Mouse (Mus musculus) MN1 (cell line): ENCODE measurements around the gene U2surp.

Source experiments
- DNase-seq: peaks from one replicate; pipeline ENCODE4 v3.0.0-alpha.2; 2016; ENCODE audit warnings: low spot score

Gene U2surp

DNA sequence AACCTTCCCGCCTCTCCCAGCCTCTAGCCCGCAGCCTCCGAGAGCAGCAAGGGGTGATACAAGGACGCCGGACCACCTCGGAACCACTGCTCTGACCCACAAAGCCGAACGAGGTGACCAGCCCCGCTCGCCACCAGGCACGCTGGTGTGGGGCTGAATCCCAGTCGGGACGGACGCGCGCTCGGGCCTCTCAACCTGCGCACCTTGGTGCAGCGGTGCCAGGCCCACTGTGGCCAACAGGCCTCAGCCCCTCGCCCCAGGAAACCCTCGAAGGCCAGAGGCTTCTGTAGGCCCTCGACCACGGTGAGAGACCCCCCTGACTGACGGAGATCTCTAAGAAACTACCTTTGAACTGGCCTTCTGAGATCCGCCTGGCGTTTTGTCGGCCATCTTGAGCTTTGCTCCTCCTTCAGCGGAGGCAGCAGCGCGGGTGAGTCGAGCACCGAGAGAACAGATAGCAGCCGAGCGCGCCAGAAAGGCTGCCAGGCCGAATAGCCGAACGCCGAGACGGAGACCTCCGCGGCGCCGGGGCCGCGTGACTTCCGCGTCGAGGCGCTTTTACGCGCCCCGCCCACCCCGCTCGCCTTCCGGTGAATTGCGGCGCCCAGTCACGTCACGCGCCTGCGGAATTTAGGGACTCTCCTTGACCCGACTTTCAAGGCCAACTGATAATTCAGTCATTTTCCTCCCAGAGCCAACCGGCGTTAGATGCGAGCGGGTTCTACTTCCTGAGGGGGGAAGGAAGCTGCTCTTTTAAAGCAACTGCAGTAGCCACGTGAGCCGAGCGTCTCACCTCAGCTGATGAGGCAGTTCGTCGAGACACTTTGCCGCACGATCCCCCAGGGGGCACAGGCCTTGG lies at the start of gene U2surp:
TSS of gene U2surp (minus strand) at position 525 of the 859 bp plus-strand sequence.
- DNase-seq: peak; percentile 96

DNA sequence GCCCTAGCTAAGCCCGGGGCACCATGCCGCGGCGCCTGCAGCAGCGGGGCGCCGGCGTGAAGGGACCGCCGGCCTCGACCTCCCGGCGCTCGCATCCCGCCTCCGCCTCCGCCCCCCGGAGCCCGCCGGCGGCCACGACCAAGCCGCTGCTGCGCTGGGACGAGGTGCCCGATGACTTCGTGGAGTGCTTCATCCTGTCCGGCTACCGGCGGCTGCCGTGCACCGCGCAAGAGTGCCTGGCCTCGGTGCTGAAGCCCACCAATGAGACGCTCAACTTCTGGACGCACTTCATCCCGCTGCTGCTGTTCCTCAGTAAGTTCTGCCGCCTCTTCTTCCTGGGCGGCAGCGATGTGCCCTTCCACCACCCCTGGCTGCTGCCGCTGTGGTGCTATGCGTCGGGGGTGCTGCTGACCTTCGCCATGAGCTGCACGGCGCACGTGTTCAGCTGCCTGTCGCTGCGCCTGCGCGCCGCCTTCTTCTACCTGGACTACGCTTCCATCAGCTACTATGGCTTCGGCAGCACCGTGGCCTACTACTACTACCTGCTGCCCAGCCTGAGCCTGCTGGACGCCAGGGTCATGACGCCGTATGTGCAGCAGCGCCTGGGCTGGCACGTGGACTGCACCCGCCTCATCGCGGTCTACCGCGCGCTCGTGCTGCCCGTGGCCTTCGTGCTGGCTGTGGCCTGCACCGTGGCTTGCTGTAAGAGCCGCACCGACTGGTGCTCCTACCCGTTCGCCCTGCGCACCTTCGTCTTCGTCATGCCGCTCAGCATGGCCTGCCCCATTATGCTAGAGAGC lies 48.3 kb upstream of the U2surp start:
- DNase-seq: no peak

DNA sequence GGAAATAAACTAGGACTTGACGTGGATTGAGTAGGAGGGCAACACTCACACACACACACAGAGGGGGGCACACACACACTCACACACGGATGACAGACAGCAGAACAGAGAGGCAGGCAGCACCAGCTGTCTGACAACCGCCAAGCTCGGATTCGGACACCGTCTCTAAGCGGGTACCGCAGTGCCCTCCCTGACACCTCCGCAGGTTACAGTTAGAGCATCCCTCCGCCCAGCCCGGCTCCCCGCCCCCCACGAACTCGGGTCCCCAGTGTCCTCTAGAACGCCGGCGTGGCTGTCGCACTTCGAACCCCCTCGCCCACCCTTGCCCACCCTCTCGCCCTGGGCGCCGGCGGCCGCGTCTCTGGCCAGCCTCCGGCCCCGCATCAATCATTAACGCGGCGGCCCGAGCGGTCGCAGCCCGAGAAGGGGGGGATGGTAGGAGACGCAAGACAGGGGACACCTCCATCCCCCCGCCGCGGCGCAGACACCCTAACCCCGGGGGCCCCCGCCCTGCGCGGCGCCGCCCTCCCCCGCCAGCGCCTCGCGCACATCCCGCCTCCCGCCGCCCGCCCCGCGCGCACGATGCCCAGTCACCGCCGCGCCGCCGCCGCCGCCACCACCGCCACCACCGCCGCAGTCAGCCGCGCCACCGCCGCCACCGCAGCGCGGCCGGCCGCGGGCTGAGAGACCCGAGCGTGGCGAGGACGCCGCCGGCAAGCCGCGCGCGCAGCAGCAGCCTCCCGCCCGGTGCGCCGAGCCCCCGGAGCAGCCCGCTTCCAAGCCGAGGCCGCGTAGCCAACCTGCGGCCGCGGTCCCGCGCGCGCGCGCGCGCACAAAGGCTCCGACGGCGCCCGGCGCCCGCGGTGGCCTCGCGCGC lies 47.5 kb upstream of the U2surp start, which contains the start of gene Paqr9:
TSS of gene Paqr9 (plus strand) at position 599 of the 877 bp plus-strand sequence.
- DNase-seq: no peak

DNA sequence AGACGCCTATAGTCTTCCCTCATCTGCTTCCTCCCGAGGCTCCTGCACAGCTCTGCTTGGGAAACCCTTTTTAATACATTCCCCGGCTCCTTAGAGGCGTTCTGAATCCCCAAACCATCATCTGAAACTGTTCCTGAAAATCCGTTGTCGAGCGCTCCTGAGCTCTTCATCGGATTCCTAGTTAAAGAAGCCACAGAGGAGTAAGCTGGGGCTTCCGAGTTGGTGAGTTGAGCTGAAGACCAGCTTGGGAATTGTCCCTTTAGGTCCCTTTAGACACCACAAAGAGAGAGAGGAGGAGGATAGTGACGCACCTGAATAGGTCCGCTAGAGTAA lies 46.9 kb upstream of the U2surp start:
- DNase-seq: no peak

DNA sequence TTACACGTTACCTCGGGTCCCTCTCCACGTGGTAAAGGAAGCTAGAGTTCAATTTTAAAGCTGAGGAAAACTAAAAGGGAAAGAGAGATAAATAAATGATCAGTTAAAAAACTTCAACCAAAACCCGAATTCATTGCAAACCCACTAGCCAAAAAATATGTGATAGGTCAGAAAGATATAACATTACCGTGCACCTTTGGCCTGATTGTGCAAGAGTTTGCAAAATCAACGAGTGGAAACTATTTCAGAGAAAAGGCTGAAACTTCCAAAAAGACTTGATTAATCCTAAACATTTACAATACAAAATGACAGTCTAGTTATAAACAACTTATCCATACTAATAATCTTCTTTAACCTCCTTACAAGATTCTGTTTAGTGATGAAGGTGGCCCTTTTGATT lies 45.9 kb upstream of the U2surp start:
- no peak for DNase-seq

DNA sequence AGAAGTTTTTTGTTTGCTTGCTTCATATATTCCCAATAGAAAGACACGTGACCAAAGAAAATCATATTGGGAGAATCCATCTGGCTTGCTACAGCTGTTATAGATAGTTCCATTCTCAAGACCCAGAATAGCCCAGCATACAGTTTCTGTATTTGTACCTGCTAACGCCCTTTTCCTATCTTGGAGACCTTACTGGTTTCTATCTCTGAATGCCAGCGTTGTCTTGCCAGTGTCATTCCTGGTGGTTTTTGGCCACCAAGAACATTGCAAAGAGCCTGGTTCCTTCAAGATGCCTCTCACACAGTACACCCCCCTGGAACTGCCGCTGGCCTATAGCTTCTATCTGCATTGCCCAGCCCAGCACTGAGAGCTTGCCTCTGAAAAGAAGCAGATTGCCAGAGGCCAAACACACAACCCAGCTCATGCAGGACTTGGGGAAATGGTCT lies 44.3 kb upstream of the U2surp start:
- DNase-seq: no peak

DNA sequence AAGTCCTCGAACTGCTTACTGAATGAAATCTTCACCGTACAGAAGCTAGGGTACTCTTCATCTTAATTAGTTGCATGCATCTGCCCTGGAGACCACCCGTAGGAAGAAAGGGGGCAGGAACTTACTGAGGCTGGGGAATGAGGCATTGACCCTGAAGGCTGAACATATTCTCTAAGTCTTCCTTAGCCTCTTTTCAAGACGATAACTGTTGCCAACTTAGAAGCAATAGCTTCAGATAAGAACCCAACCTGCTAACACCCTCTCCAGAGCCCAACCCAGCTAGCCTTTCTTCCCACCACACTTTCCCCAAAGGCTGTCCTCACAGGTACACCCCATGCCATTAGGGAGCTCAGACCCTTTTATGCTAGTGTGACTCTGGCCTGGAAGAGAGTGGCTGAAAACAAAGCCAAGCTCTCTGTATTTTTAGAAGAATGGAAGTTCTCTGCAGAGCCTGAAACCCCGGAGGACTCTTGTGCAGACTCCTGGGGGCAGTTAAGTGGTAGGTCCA lies 43.5 kb upstream of the U2surp start:
- no peak for DNase-seq

DNA sequence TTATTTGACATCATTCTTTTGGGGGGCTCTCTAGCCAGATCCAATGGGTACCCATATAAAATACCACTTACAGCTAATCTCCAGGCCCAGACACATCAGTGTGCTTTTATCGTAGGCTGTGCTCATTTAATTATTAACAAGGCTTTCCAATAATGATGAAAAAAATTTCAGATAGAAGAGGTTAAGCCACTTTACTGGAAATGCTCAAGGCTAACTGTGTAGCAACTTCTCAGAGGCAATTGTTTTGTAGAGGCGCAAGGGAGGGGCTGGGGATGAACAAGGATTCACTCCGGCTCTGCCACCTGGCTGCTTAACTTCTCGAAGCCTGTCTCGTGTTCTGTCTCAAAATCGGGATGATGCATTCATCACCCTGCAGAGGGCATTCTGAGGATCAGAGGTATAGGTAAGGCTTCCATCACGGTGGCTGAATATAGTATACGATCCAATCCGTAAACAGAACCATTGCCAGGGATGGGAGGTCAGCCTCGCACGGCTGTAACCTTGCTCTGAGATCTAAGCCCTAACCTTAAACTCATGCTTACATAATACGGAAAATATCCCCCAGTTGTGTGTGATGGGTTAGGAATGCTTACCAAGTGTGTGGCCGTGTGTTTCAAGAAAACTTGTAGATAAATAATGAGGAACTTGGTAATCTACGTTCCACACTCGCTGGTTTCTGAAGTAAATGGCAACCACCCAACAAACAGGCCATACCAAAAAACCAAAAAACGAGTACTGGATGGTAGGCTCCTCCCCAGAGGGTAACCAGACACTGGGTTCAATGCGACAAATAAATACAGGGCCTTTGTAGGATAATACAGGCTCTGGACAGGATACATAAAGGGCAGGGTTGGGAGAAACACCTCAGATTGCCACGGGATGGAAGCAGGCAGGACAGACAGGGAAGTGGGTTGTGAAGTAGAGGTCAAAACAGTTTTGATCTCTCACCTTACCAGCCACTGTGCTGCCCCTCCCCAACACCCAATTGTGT lies 42.7 kb upstream of the U2surp start:
- DNase-seq: no peak

DNA sequence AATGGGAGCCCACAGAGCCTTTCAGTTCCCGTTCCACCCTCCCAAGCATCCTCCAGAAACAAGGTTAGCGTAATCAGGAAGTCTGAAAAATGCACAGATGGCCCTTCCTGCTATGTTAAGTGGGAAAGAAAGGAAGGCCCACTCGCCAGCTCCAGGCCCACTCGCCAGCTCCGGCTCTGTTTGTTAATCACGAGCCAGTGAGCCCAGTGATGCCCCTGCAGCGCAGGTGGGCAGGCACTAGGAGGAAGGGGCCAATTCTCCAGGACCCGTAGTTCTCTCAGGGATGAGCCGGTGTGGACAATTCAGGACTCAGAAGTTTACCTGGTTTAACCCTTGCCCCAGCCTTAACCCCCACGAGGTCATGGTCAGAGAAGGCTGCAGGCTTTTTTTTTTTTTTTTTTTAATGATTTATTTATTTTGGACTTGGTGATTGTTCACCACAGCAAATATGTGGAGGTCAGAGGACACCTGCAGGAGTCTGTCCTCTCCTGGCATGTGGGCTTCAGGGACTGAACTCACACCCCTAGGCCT lies 40.4 kb upstream of the U2surp start:
- no peak for DNase-seq

DNA sequence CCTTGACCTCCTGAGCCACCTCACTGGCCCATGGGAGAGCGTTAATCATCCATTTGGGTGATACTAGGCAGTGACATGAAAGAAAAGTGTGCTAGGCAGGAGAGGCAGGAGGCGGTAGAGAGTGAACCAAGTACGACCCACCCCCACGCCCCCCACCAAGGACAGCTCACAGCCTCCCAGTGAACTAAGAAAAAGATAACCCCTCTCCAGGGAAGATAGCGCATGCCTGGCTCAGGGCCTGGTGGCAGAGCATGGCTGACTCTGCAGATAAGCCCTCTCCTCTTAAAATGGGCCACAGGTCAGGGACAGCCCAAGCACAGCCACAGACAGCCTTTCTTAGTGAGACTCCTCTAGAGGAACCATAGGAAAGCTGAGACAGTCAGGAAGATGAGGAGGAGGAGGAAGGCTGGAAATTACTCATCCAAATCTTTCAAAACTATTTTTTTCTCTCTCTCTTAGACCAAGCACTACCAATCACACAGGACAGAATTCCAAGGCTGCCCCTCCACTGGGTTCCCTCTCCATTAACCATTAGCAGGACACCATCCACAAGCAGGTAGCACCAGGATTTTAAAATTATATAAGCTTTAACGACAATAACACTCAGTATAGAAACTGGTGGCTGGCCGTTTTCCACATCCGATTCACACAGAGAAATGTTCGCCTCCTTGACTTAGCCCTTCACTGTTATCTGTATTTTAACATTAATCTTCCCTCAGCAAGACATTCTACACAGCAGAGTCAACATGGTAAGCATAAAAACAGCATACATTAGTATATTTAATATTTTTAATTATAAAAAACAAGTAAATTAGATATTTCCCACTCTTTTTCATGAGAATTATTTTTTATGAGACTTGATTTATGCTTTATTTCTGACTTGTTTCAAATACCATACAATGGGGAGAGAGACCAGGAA lies 39.3 kb upstream of the U2surp start:
- no peak for DNase-seq

DNA sequence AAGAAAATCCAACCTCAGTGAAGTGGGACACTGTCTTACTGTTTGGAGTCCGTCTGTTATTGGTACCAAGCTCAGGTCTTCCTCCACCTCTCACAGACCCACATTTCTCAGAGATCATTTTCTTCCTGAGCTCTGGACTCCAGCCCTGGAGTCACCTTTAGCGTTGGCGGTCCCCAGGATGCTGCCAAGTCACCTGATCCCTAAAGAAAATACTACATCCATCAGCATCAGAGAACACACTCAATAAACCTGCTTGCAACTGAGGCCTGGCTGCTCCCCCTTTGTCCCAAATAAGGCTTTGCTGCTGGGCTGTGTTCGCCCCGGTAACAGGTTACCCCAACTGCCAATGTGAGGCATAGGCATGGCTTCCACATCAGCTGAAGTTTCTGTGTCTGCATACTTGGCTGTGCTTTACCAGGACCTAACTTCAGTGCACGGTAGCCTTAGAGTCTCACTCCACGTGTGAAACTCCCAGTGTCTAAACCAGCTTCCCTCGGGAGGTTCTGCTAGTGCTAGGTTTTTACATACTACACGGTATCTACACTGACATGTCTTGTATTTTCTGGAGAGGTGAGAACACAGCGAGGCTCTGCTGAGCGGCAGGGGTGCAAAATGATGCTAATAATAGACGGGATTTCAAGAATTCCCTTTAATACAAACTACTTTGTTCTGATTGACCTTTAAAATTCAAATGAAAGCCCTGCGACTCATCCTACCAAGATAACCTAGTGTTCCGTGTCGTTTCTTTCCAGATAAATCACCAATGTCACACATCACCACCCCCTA lies 38.0 kb upstream of the U2surp start:
- no peak for DNase-seq

DNA sequence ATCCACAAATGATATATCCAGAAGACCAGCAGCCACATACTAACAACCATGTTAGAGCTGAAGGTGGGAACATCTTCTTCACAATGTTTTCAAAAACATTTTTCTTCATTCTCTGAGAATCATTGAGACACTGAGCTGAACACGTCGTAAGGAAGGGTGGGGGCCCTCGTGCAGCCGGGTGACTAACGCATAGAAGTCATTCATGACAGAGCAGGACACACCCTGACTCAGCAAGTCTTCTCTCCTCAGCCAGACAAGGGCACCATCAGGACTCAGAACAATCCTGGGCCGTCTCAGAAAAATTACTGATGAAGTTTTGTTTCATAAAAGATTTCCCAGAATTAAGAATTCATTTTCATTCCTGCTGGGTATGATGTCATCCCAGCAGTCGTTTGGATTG lies 34.9 kb upstream of the U2surp start:
- no peak for DNase-seq

DNA sequence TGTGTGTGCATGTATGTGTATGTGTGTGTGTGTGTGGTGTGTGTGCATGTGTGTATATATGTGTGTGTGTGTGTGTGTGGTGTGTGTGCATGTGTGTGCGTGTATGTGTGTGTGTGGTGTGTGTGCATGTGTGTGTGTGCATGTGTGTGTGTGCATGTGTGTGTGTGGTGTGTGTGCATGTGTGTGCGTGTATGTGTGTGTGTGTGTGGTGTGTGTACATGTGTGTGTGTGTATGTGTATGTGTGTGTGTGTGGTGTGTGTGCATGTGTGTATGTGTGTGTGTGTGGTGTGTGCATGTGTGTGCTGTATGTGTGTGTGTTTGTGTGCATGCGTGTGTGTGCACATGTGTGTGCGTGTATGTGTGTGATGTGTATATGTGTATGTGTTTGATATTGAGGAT lies 32.8 kb upstream of the U2surp start:
- no peak for DNase-seq

DNA sequence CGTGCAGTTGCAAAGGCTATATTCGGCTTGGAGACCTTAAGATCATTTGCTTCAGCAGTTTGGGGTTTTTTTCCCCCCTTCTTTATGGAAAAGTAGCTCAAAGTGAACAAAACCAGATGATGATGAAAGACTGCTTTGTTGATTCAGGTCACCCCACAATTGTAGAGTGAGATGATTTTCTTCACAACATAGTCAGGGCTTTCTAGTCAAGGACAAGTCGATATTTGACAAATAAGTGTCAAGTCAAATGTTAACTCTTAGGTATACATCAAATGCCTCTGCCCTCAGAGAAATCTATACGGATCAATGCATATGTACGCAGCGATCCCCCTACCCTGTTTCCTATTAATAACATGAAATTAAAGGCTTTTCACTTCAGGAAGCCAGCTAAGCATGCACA lies 30.7 kb upstream of the U2surp start:
- DNase-seq: no peak

DNA sequence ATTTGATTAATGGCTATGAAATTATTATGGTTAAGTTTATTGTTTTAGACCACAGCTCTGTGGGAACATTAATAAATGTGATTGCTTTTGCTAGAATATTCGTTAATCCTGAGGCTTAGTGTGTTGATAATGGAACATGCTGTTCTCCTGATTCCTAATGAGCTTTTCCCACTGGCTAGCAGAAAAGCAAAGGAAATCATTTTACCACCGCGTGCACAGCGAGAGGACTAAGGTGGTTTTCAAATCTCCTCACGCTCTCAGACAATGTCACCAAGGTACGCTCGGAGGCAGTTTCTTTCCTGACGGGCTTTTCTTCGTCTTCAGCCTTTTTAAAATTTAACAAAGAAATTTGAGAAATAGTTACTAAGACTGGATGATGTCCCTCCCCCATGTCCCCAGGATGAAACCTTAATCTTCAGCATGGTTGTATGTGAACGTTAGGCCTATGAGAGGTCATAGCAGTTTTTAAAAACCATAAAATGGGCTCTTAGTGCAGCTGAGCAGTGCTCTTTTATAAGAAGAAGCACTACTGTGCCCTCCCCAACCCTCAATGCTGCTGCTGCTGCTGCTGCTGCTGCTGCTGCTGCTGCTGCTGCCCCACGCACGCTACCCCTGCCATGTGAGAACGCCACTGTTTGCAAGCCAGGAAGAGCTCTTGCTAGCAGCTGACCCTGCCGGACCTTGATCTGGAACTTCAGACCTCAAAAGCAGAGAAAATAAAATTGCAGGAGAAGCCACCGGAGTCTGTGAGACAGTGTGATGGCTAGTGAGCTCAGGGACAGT lies 30.0 kb upstream of the U2surp start:
- DNase-seq: no peak

DNA sequence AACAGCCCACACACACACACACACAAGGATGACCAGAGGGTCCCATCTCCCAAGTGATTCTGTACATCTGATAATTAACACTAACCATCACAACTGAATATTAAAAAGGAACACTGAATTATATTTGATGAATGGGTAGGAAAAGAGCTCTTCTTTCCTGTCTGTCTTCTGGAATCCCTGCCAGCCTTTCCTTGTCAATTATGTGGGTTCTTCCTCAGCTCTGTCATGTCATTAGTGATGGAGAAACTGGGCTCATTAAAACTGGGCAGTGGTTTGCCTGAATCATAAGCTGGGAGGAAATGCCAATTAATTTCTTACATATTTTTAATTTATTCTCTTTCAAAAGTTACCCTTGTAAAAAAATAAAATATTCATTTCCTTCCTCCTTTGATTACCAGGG lies 29.4 kb upstream of the U2surp start:
- no peak for DNase-seq

DNA sequence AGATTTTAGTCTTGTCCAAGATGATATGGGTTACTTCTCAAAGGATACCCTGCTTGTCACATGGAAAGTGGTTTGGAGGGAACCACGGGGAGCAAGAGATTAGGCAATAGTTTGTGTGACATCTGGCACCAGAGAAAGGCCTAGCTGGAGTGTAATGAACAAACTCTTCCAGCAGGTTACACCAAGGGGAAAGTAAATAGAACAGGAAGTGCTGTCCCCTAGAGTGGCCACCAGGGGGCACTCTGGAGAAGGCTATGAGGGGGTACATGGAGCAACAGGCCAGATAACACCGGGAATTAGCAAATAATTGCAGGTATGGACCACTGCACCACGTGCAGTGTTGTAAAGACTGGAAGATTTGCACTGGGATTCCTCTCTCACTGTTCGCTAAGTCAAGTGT lies 28.7 kb upstream of the U2surp start:
- no peak for DNase-seq
